Mouse (Mus musculus) monocyte, adult 2 months (primary cell): ENCODE measurements around the gene Cryba4.
A peak's percentile ranks its signal among the peaks of the same experiment; 100 is the strongest.

ENCODE experiments used
- DNase-seq, 2 experiments: peaks; one replicate each; pipeline ENCODE4 v3.0.0; 2022; ENCODE audit warnings: low spot score in 2 of 2, low read depth in 1 of 2

Gene Cryba4

GRCm38 (mm10) chr5:112266011-112266777 lies 13.9 kb upstream of the Cryba4 start:
- peak in 1 of 2 experiments; percentile 47 for DNase-seq

GRCm38 (mm10) chr5:112265515-112265914 lies 13.2 kb upstream of the Cryba4 start:
- peak in 1 of 2 experiments; percentile 41 for DNase-seq

GRCm38 (mm10) chr5:112265110-112265509 lies 12.8 kb upstream of the Cryba4 start:
- no peak for DNase-seq

- no peak for DNase-seq
Measured at GRCm38 (mm10) chr5:112264099-112264498, 11.8 kb upstream of the Cryba4 start.

- no peak for DNase-seq
Measured at GRCm38 (mm10) chr5:112260818-112261217, 8.5 kb upstream of the Cryba4 start.

- DNase-seq, result no peak
Measured at GRCm38 (mm10) chr5:112259862-112260650, 7.7 kb upstream of the Cryba4 start.

- DNase-seq, result no peak
Measured at GRCm38 (mm10) chr5:112257896-112258295, 5.6 kb upstream of the Cryba4 start.

GRCm38 (mm10) chr5:112256457-112256856 lies 4.1 kb upstream of the Cryba4 start:
- DNase-seq, result no peak

- DNase-seq, result no peak
Measured at GRCm38 (mm10) chr5:112255426-112255825, 3.1 kb upstream of the Cryba4 start, which contains the start of gene Crybb1. Gene Crybb1 (plus strand): TSS chr5:112255815.

- DNase-seq, result peak in 1 of 2 experiments; percentile 57
Measured at GRCm38 (mm10) chr5:112254282-112254806, 2.0 kb upstream of the Cryba4 start.

GRCm38 (mm10) chr5:112253169-112253568 lies 851 bp upstream of the Cryba4 start:
- DNase-seq, result no peak

GRCm38 (mm10) chr5:112249106-112249505 lies 3.2 kb downstream of the Cryba4 start:
- DNase-seq, result no peak

GRCm38 (mm10) chr5:112247399-112247798 lies 4.9 kb downstream of the Cryba4 start:
- DNase-seq, result no peak

- no peak for DNase-seq
Measured at GRCm38 (mm10) chr5:112244890-112245615, 7.3 kb downstream of the Cryba4 start.

GRCm38 (mm10) chr5:112244275-112244562 lies 8.1 kb downstream of the Cryba4 start:
- no peak for DNase-seq

- no peak for DNase-seq
Measured at GRCm38 (mm10) chr5:112243539-112244274, 8.6 kb downstream of the Cryba4 start.

- DNase-seq, result no peak
Measured at GRCm38 (mm10) chr5:112243041-112243440, 9.3 kb downstream of the Cryba4 start.

GRCm38 (mm10) chr5:112242361-112242778 lies 9.9 kb downstream of the Cryba4 start:
- no peak for DNase-seq

- no peak for DNase-seq
Measured at GRCm38 (mm10) chr5:112241849-112242248, 10.5 kb downstream of the Cryba4 start.

GRCm38 (mm10) chr5:112240761-112241160 lies 11.6 kb downstream of the Cryba4 start:
- peak; percentile 62 to 76 for DNase-seq
